Mouse (Mus musculus) kidney, adult 18-20 months (tissue): Measurements from ENCODE around the gene Ablim1.

Experiments
- DNase-seq: peaks from one replicate; pipeline ENCODE4 v3.0.0; 2021

Ablim1 gene

GRCm38 (mm10) chr19:57340900-57341742 is 26.4 kb upstream of the Ablim1 start:
- DNase-seq, result no peak

- DNase-seq, result no peak
Observed at GRCm38 (mm10) chr19:57339281-57339864, 24.7 kb upstream of the Ablim1 start.

GRCm38 (mm10) chr19:57335135-57335534 is 20.4 kb upstream of the Ablim1 start:
- no peak for DNase-seq

GRCm38 (mm10) chr19:57333356-57333755 is 18.6 kb upstream of the Ablim1 start:
- no peak for DNase-seq

GRCm38 (mm10) chr19:57331237-57331636 is 16.5 kb upstream of the Ablim1 start:
- no peak for DNase-seq

GRCm38 (mm10) chr19:57330309-57330708 is 15.6 kb upstream of the Ablim1 start:
- no peak for DNase-seq

GRCm38 (mm10) chr19:57328792-57329191 is 14.1 kb upstream of the Ablim1 start:
- peak; percentile 54 for DNase-seq

GRCm38 (mm10) chr19:57328269-57328668 is 13.6 kb upstream of the Ablim1 start:
- no peak for DNase-seq

- no peak for DNase-seq
Observed at GRCm38 (mm10) chr19:57327679-57328078, 13.0 kb upstream of the Ablim1 start.

GRCm38 (mm10) chr19:57325748-57326300 is 11.1 kb upstream of the Ablim1 start:
- peak; percentile 76 for DNase-seq

- DNase-seq, result no peak
Observed at GRCm38 (mm10) chr19:57323087-57323486, 8.4 kb upstream of the Ablim1 start.

GRCm38 (mm10) chr19:57322491-57322890 is 7.8 kb upstream of the Ablim1 start:
- DNase-seq, result no peak

- no peak for DNase-seq
Observed at GRCm38 (mm10) chr19:57321839-57322238, 7.1 kb upstream of the Ablim1 start.

GRCm38 (mm10) chr19:57320656-57321382 is 6.1 kb upstream of the Ablim1 start:
- DNase-seq, result no peak

- no peak for DNase-seq
Observed at GRCm38 (mm10) chr19:57316597-57316996, 1.9 kb upstream of the Ablim1 start.

GRCm38 (mm10) chr19:57315013-57315565 is 370 bp upstream of the Ablim1 start:
- DNase-seq, result no peak

GRCm38 (mm10) chr19:57313891-57314345 is 801 bp downstream of the Ablim1 start:
- DNase-seq, result no peak

GRCm38 (mm10) chr19:57313226-57313625 is 1.5 kb downstream of the Ablim1 start:
- peak; percentile 59 for DNase-seq

- DNase-seq, result no peak
Observed at GRCm38 (mm10) chr19:57309980-57310379, 4.7 kb downstream of the Ablim1 start.

GRCm38 (mm10) chr19:57306601-57307000 is 8.1 kb downstream of the Ablim1 start:
- DNase-seq, result no peak

- DNase-seq, result no peak
Observed at GRCm38 (mm10) chr19:57305972-57306371, 8.7 kb downstream of the Ablim1 start.

GRCm38 (mm10) chr19:57304666-57305065 is 10.1 kb downstream of the Ablim1 start:
- DNase-seq, result no peak

- no peak for DNase-seq
Observed at GRCm38 (mm10) chr19:57301961-57302395, 12.7 kb downstream of the Ablim1 start.
